Mouse (Mus musculus): Measurements from ENCODE around the gene Chd4. TPM values are rescaled to one million over a fixed set of nuclear protein-coding genes. Genes with fewer than 3 reads are reported as not detected.
"Not testable (repeated sequence)": the region's sequence is repeated elsewhere in the genome, so short reads cannot be mapped to it uniquely, and the experiment has no call there.

Gene Chd4
- polyA plus RNA-seq, 1 experiment from 2014 or later: 62.6 TPM

DNA sequence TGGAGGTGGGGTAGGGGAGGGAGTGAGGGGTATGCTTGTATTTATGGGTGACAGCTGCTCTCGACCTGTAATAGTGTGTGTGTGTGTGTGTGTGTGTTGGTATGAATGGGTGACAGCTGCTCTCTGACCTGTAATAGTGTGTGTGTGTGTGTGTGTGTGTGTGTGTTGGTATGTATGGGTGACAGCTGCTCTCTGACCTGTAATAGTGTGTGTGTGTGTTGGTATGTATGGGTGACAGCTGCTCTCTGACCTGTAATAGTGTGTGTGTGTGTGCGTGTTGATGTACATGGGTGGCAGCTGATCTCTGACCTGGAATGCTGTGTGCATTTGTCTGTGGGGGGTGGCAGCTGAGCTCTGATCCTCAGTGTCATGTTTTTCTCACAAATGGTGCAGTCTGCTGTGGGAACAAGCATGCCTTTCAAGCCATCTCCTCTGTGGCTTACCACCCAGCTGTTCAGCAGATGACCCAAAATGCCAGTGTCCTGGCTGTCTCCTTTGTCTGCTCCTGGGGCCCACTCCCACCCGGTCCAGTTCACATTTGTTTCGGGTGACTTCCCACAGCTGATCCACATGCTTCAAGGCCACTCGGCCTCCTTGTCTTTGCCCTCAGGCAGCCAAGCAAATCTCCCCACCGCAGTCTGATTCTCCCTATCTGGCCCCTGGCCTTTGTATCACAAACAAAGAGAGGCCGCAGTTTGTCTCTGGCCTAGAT lies 61.3 kb downstream of the Chd4 start:
- Histone ChIP-seq H3K4me1 (replicated peaks) (peaks cover 15% of the 10 kb centered on the region; the same call in 1 of the 2 replicates), H3K27ac (no peak overlapping the region), H3K4me2 (replicated peaks) (no peak overlapping the region), H3K36me3 (peaks cover 13% of the 10 kb centered on the region), H3K4me3 (replicated peaks) (no peak overlapping the region), H3K27me3 (replicated peaks) (no peaks in the 10 kb centered on the region), H3K9me3 (no peaks in the 10 kb centered on the region), H3K9ac (no peak overlapping the region)
- WGBS: 61% methylated on average over 7 of the region's 7 CpGs
- ATAC-seq: no peak

DNA sequence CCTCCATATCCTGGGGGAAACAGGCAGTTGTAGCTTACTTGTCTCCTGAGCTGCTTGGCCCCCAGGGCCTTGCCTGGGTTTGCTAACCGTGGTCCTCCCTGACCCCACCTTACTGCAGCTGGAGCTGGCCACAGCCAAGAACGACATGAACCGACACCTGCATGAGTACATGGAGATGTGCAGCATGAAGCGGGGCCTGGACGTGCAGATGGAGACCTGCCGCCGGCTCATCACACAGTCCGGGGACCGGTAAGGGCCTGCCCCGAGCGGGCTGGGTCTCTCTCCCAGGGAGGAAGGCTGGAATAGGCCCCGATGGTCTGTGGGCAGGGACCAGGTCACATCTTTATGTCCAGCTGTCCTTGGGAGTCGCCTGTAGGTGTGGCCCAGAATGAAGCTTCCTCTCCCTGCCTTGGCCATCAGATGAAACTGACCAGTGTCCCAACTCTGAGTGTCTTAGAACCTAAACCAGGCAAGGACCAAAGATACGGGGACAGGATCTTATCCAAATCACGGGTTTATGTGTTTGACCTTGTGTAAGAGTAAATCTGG lies 63.2 kb downstream of the Chd4 start:
- Histone ChIP-seq H3K9me3 (no peaks in the 10 kb centered on the region), H3K27me3 (replicated peaks) (no peaks in the 10 kb centered on the region), H3K9ac (no peak overlapping the region), H3K4me3 (replicated peaks) (no peak overlapping the region), H3K4me1 (replicated peaks) (peaks cover 23% of the 10 kb centered on the region), H3K27ac (no peak overlapping the region), H3K4me2 (replicated peaks) (no peak overlapping the region), H3K36me3 (peaks cover 13% of the 10 kb centered on the region)
- no peak for ATAC-seq
- WGBS: 79% methylated on average over 15 of the region's 15 CpGs

DNA sequence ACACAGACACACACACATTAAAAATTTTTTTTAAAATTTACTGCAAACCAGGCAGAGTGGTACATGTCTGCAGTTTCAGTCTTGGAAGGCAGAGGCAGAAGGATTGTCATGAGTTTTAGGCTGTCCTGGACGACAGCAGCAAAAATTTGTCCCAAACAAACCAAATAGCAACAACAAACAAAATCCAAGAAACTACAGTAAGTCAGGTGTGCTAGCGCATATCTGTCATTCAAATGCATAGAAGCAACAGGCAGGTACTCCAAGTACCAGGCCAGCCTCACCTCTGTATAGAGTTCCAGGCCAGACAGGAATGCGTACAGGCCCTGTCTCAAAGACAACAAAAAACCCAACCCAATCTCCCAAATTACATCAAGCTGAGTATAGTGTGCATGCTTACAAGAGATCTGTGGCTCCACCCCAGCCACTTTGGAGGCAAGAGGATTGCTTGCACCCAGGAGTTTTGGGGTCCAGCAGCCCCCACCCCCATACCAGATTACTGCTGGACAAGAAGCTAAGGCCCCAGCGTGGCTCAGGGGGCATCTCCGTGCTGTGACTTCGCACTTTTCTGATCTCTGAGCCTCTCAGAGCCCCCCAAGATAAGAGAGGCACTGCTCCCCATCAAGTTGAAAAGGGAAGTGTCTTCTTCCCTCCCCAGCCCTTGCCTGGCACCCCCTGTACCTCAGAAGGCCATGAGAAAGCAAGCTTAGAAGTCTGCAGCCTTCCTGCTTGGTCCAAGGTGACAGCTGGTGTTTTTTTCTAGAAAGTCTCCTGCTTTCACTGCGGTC lies 64.2 kb downstream of the Chd4 start:
- Histone ChIP-seq H3K9ac (no peak overlapping the region), H3K4me2 (replicated peaks) (no peak overlapping the region), H3K27ac (peak overlapping the region; percentile 62; the same call in 1 of the 2 replicates), H3K36me3 (peaks cover 13% of the 10 kb centered on the region), H3K4me1 (replicated peaks) (peaks cover 24% of the 10 kb centered on the region), H3K9me3 (no peaks in the 10 kb centered on the region), H3K27me3 (replicated peaks) (no peaks in the 10 kb centered on the region), H3K4me3 (replicated peaks) (no peak overlapping the region)
- no peak for ATAC-seq
- WGBS: 80% methylated on average over 7 of the region's 7 CpGs

DNA sequence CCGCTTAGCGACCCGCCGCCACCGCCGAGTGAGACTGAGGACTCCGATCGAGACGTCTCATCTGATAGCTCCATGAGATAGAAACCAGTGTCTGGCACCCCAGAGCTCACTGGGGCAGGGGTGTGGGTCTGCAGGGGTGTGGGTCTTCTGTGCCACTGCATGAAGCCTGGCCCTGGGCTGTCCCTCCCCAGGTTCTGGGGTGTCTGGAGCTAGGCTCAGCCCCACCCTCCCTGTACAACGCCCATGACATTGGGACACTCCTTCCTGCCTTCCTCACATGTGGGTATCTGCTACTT lies 64.7 kb downstream of the Chd4 start:
- H3K27ac ChIP-seq: peak overlapping the region; percentile 62
- no peak overlapping the region for H3K4me3 ChIP-seq (replicated peaks)
- H3K9me3 ChIP-seq: no peaks in the 10 kb centered on the region
- H3K4me1 ChIP-seq (replicated peaks): peaks cover 24% of the 10 kb centered on the region
- no peak overlapping the region for H3K4me2 ChIP-seq (replicated peaks)
- 43% methylated on average over 10 of the region's 10 CpGs for WGBS
- ATAC-seq: no peak
- H3K27me3 ChIP-seq (replicated peaks): no peaks in the 10 kb centered on the region
- peaks cover 13% of the 10 kb centered on the region for H3K36me3 ChIP-seq
- H3K9ac ChIP-seq: no peak overlapping the region

DNA sequence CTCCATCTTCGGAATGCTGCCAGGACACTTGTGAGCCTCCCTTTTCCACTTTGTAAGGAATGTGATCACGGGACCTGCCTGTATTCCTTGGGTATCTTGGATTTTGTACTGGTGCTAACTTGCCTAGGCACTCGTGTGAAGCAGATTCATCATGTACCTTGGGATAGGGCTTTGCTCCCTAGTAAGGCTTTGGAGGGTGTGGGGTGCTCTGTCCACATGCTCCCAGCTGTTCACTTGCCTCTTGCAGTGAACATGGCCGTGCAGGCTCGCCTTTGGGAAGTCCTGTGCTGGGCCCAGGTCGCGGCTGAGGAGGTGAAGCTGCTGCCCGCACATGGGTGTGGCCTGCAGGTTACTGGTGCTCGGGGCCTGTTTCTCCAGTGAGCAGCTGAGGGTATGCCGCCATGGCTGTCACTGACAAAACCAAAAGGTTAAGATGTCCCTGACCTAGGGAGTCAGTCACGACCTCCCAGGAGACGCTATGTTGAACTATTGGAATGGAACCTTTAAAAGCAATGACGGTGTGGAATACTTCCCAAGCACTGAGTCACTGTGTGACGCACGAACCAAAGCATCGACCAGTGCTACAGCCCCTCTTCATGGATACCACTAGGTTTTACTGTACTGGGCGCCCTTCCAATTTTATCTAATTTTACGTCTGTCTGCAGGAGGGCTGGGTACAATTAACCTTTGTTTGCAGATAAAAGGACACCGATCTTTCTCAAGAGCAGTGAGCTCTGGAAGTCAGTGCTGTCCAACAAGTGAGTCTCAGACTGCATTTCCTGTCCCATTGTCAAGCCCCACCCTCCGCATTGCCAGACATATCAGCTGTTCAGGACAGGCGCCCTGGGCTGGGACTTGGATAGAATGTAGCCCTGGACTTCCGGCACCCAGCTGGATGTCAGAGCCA lies 65.3 kb downstream of the Chd4 start:
- H3K27me3 ChIP-seq (replicated peaks): no peaks in the 10 kb centered on the region
- 16% methylated on average over 22 of the region's 22 CpGs for WGBS
- no peak overlapping the region for H3K9ac ChIP-seq
- peak overlapping the region; percentile 62 for H3K27ac ChIP-seq
- no peaks in the 10 kb centered on the region for H3K9me3 ChIP-seq
- ATAC-seq: peak; percentile 22
- peaks cover 24% of the 10 kb centered on the region for H3K4me1 ChIP-seq (replicated peaks)
- peaks cover 13% of the 10 kb centered on the region for H3K36me3 ChIP-seq
- H3K4me3 ChIP-seq (replicated peaks): no peak overlapping the region
- H3K4me2 ChIP-seq (replicated peaks): no peak overlapping the region

DNA sequence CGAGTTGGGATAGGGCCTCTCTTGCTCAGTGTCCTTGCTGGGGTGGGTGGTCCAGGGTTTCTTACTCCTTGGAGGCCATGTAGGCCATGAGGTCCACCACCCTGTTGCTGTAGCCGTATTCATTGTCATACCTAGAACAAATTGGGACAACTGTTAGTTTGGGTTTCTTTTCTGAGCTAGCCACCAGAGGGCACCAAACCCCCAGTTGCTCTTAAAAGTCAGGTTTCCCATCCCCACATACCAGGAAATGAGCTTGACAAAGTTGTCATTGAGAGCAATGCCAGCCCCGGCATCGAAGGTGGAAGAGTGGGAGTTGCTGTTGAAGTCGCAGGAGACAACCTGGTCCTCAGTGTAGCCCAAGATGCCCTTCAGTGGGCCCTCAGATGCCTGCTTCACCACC lies 66.2 kb downstream of the Chd4 start:
- H3K27ac ChIP-seq; H3K27me3 ChIP-seq (replicated peaks); H3K9ac ChIP-seq; H3K4me2 ChIP-seq (replicated peaks); H3K4me3 ChIP-seq (replicated peaks); H3K9me3 ChIP-seq; ATAC-seq: not testable (repeated sequence)
- peaks cover 13% of the 10 kb centered on the region for H3K36me3 ChIP-seq
- H3K4me1 ChIP-seq (replicated peaks): peaks cover 32% of the 10 kb centered on the region
- 7% methylated on average over 4 of the region's 5 CpGs for WGBS

DNA sequence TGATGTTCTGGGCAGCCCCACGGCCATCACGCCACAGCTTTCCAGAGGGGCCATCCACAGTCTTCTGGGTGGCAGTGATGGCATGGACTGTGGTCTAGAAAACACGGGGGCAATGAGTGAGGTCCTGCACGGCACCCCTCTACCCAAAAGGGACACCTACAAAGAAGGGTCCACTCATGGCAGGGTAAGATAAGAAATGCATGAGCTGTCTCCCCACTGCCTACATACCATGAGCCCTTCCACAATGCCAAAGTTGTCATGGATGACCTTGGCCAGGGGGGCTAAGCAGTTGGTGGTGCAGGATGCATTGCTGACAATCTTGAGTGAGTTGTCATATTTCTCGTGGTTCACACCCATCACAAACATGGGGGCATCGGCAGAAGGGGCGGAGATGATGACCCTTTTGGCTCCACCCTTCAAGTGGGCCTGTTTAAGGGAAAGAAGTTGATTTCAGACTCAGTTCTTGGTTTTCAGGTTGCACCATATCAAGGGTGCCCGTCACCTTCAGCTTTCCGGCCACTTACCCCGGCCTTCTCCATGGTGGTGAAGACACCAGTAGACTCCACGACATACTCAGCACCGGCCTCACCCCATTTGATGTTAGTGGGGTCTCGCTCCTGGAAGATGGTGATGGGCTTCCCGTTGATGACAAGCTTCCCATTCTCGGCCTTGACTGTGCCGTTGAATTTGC lies 67.0 kb downstream of the Chd4 start:
- H3K4me1 ChIP-seq (replicated peaks): peaks cover 40% of the 10 kb centered on the region
- H3K27ac ChIP-seq; H3K27me3 ChIP-seq (replicated peaks); H3K4me3 ChIP-seq (replicated peaks); H3K9ac ChIP-seq; ATAC-seq; H3K9me3 ChIP-seq: not testable (repeated sequence)
- H3K4me2 ChIP-seq (replicated peaks): peak overlapping the region; percentile 63
- 67% methylated on average over 13 of the region's 16 CpGs for WGBS
- peaks cover 17% of the 10 kb centered on the region for H3K36me3 ChIP-seq

DNA sequence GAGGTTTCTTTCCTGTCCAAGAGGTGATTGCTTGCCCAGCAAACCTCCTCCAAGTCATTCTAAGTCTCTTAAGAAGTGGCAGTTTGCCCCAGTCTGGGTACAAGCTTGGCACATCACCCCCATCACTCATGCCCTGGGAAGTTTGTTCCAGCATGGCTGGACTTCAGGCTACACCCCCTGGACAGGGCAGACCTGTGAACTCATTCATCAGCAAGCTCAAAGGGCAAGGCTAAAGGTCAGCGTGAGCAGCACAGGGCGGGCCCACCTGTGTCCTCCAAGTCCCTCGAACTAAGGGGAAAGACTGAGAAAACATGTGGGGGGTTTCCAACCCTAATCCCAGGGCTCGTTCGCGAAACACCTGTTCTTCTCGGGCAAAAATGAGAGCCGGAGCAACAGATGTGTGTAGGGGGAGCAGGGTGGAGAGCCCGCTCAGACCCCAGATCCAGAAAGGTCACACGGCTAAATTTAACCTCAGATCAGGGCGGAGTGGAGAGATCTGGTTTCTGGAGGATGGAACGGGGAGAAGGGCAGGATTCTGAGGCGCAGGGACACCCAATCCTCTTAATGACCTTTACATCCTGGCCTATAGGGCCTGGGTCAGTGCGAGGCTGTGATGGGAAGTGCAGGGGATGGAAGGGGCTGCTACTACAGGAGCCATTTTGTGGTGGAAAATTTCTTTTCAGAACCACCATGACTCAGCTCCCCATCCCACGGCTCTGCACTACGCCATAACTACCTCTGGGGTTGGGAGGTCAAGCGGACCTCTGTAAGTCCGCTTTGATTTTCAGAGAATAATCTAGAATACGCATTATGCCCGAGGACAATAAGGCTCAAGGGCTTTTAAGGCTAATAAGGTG lies 68.2 kb downstream of the Chd4 start:
- peaks cover 20% of the 10 kb centered on the region for H3K36me3 ChIP-seq
- H3K4me1 ChIP-seq (replicated peaks): peaks cover 46% of the 10 kb centered on the region
- 4% methylated on average over 20 of the region's 20 CpGs for WGBS
- peak overlapping the region; percentile 63 for H3K4me2 ChIP-seq (replicated peaks)
- H3K9me3 ChIP-seq: no peaks in the 10 kb centered on the region
- ATAC-seq: no peak
- H3K9ac ChIP-seq: peak overlapping the region; percentile 95
- no peaks in the 10 kb centered on the region for H3K27me3 ChIP-seq (replicated peaks)
- peak overlapping the region; percentile 98 for H3K27ac ChIP-seq
- peak overlapping the region; percentile 85 for H3K4me3 ChIP-seq (replicated peaks)

DNA sequence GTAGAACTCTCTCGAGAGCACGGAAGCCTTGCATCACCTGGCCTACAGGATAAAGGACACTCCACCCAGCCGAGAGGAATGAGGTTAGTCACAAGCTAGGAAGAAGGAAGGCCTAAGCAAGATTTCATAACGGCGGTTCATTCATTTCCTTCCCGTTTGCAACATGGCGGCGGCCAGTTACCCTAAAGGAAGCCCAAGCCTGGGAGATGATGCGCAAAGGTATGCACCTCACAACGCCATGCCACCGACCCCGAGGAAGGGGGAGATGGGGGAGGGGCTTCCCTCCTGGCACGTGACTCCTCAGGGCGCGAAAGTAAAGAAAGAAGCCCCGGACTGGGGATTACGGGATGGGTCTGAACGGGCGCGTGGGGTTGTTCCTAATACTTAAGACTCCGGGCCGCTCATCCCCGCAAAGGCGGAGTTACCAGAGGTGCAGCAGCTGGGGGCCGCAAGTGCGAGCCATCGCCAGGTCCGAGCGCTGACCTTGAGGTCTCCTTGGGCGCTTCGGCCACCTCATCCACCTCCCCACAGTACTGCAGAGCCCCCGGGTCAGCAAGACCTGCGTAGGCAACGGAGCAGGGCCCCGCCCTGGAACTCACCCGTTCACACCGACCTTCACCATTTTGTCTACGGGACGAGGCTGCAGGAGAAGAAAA lies 69.0 kb downstream of the Chd4 start:
- peaks cover 26% of the 10 kb centered on the region for H3K36me3 ChIP-seq
- peak; percentile 3 for ATAC-seq
- under 1% methylated on average over 38 of the region's 39 CpGs for WGBS
- H3K27me3 ChIP-seq (replicated peaks): no peaks in the 10 kb centered on the region
- peaks cover 46% of the 10 kb centered on the region for H3K4me1 ChIP-seq (replicated peaks)
- no peaks in the 10 kb centered on the region for H3K9me3 ChIP-seq
- H3K27ac ChIP-seq: peak overlapping the region; percentile 98
- H3K4me3 ChIP-seq (replicated peaks): peak overlapping the region; percentile 85
- H3K4me2 ChIP-seq (replicated peaks): peak overlapping the region; percentile 63
- peak overlapping the region; percentile 95 for H3K9ac ChIP-seq

DNA sequence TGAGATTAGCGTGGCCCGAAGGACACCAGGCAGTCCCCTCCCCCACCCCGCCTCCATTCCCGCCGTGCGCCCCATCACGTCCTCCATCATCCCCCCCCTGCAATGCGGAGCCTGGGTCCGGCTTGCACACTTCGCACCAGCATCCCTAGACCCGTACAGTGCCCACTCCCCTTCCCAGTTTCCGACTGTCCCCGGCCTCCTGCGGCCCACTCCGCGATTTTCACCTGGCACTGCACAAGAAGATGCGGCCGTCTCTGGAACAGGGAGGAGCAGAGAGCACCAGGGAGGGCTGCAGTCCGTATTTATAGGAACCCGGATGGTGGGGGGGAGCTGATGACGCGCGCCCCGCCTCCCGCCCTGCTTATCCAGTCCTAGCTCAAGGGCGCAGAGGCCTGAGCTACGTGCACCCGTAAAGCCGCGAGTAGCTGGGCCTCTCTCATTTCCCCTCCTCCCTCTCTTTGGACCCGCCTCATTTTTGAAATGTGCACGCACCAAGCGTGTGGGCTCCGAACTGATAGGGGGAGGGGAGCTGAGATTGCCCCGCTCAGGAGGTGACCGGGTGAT lies 69.6 kb downstream of the Chd4 start:
- Histone ChIP-seq H3K4me2 (replicated peaks) (peak overlapping the region; percentile 63), H3K9ac (peak overlapping the region; percentile 95), H3K4me3 (replicated peaks) (peak overlapping the region; percentile 85), H3K9me3 (no peaks in the 10 kb centered on the region), H3K27me3 (replicated peaks) (no peaks in the 10 kb centered on the region), H3K4me1 (replicated peaks) (peaks cover 43% of the 10 kb centered on the region), H3K27ac (peak overlapping the region; percentile 98), H3K36me3 (peaks cover 31% of the 10 kb centered on the region)
- under 1% methylated on average over 36 of the region's 36 CpGs for WGBS
- peak; percentile 90 for ATAC-seq

All from intestine, embryonic 15.5 days (tissue).